Mouse (Mus musculus): ENCODE measurements at regions not wholly inside any gene's neighbourhood (a gene's known extent, or its start where the extent isn't known, plus 50 kb on each side); places are given as distances from the start of the nearest gene placed in this dataset.
A peak's percentile ranks its signal among the peaks of the same experiment; 100 is the strongest.

DNA sequence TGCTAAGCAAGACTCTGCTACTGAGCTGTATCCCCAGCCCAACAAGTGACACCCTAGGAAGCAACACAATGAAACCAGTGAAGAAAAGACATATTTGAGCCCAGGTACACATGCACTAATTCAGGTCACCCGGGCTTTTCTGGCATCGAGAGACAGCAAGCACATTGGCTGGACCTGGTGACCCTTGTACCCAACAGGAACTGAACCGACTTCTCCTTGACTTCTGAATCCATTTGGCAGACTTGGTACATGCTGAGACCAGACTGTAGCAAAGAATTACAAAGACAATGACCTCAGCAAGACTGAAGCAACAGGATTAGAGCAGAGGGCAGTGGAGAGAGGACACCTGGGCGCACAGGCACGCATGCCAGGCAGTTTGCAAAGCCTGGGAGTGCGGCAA, 79.1 kb downstream of the Sema4f start:
- DNase-seq = no peak

DNA sequence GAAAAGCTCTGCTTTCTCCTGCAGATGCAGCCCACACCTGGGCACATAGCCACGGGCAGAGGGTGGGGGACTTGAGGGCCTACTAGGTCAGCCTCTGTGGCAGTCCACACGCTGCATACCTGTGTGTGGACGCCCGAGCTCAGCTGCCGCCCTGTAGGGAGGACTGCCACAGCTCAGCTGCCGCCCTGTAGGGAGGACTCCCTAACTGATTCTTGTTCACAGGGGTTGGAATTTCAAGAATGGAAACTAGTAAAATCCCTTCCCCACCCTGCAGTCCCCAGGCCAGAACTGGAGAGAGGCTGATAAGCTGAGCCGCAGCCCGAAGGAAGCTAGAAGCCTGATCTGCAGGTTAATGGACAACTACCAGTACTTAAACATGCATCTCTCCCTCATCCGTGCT, 82.0 kb upstream of the Hk2 start:
- no peak for DNase-seq

DNA sequence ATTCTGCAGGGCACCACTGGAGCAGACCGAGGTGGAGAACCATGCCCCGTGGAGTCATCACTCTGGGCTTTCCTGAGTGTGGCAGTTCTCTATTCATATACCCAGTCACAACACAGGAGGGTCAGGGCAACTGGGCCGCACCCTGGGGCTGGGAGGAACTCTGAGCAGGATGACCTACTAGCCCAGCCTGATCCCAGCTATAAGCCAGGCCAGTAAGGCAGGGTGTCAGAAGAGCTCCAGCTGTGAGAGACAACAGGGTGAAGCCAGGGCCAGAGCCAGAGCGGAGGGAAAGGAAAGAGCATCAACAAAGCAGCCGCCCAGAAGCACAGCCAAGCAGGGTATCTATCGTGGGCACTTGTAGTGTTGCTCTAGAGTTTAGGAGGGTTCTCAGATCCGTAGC, 81.1 kb upstream of the Hk2 start:
- DNase-seq = no peak

DNA sequence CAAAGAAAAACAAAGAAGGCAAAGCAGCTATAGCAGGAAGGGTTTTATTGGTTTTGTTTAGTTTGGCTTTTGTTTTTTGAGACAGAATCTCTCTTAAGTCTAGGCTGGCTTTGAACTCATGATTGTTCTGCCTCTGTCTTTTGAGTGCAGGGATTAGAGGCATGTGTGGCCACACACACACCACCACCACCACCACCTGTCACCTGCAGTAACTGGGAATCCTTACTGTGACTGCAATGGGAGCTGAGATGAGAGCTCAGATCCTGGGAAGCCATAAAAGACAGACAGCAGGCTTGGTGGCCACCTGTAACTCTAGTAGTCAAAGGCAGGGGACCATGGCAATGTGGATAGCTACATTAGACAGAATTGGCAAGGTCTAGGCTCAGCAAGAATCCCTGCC, 80.5 kb upstream of the Hk2 start:
- DNase-seq = no peak

DNA sequence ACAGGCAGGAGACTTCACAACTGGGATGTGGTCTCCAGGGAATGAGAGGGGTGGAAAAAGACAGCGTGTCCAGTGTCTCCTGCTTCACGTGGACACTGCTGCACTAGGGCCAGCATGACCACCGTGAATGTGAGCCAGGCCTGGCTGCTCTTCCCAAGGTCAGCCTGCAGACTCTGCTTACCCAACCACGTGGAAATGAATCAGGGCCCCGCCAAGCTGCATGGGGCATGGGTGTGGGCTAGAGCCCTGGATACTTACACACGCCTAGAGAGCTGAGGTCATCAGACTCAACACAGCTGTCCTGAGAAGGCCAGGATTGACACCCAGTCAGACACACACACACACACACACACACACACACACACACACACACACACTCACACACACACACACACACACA, 80.1 kb upstream of the Hk2 start:
- DNase-seq = no peak

DNA sequence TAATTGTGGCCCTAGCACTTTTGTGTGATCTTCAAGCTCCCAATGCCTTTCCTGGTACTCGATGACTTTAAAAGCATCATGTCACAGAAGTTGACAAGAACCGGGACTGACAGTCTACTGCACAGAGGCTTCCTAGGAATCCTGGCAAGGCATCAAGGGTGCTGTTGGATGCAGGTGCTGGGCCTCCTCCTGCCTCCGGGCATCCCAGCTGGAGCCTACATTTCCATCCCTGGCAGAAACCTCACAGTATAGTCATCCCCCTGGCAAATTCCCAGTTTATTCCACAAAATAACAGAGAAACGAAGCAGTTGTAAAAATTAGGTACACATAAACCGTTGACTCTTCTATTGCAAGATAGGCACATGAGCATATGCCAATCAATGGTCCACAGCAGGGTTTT, 78.8 kb upstream of the Hk2 start:
- DNase-seq = no peak

DNA sequence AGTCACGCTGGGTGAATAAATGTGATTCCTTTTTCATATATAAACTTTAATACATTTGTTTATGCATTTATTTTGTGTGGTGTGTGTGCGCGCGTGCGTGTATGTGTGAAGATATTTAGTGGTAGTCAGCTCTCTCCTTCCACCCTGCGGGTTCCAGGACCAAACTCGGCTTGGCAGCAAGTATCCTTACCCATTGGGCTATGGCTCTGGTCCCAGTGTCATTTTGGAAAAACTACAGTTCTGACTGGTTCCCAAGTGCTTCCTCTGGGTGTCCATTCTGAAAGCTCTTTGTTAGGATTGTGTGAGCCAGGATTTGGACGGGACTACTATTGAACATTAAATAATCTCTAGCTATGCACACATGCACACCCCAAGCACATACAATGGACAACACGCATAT, 76.3 kb upstream of the Hk2 start:
- no peak for DNase-seq

DNA sequence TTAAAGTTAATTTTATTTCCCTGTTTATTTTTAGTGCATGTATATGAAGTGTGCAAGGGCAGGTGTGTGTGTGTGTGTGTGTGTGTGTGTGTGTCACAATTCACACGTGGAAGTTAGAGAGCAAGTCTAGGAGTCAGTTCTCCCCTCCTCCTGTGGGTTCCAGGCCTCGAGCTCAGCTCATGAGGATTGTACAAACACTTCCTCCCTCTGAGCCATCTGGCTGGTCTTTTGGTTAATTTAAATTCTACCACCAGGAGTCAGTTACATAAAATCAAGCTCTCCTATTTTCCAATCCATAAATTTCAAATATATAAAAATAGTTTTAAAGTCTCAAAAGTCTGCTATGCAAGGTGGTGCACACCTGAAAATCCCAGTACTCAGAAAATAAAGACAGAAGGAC, 73.3 kb upstream of the Hk2 start:
- no peak for DNase-seq

DNA sequence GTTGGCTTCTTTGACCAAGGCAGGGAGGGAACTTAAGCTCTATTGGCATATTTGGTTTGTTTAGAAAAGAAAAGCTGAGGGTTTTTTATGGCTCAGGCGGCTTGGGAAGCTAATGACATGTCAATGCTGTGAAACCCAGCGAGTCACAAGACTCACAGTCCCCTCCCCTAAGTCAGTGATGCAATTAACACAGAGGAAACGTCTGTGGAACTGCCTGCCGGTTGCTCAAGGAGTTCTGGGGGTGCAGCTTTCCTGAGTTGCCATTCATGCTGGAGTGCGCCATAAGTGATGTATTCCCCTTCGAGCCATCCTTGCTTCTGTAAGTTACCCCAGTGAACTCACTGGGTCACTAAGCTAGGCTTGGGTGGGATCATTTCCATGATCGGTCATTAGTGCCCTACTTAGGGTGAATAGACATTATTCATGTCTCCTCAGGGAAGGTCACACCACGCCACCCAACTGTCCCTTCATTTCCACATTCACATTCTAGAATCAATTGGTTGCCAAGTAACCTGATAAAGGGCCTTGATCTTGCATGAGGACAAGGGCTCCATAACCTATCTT, 72.4 kb upstream of the Hk2 start:
- DNase-seq = no peak

DNA sequence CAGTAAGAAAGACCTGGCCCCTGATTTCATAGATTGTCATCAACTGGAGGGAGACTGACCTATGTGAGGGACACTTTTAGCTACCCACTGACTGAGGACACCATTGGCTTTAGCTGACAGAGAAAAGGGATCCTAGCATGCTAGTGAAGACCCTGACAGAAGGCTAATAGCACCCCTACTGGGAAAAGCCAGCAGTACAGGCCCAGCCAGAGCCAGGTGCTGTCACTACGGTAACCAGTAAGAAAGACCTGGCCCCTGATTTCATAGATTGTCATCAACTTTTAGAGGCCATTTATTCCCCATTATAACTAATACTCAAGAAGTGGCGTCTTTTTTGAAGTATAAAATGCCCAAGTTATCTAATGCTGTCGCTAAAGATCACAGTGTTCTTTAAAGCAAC, 70.2 kb upstream of the Hk2 start:
- DNase-seq = peak; percentile 40

DNA sequence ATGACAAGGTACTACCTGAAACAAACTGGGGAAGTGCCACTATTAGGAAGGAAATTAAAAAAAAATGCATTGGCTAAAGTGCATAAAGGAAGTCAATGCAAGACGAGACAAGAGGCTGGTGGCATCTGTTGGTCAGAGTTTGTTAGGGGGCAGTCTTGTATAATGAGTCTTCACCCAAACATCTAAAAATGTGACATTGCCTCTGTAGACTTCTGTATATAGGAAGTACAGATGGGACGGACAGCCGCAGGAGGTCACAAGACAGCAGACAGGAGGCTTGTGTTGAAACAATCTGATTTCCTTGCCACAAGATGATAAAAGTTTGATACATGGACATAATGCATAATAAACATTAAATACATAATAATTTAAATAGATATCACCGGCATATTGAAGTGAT, 69.6 kb upstream of the Hk2 start:
- no peak for DNase-seq

DNA sequence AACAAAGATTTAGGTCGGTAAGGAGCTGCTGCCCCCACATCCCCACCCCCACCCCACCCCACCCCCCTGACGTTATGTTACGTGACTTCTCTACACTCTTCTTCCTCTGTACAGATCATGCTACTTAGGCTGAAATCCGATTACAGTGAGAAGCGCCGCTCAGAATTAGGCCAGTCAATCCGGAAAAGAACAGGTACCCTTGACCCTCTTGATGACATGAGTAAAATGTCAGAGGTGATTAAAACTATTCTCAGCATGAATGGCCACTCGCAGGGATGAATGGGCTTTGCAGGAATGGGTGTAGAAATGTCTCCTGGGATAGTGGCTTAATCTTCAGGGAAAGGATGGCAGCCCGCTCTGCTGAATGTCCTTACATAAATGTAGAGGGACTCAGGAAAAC, 63.0 kb upstream of the Hk2 start:
- no peak for DNase-seq

DNA sequence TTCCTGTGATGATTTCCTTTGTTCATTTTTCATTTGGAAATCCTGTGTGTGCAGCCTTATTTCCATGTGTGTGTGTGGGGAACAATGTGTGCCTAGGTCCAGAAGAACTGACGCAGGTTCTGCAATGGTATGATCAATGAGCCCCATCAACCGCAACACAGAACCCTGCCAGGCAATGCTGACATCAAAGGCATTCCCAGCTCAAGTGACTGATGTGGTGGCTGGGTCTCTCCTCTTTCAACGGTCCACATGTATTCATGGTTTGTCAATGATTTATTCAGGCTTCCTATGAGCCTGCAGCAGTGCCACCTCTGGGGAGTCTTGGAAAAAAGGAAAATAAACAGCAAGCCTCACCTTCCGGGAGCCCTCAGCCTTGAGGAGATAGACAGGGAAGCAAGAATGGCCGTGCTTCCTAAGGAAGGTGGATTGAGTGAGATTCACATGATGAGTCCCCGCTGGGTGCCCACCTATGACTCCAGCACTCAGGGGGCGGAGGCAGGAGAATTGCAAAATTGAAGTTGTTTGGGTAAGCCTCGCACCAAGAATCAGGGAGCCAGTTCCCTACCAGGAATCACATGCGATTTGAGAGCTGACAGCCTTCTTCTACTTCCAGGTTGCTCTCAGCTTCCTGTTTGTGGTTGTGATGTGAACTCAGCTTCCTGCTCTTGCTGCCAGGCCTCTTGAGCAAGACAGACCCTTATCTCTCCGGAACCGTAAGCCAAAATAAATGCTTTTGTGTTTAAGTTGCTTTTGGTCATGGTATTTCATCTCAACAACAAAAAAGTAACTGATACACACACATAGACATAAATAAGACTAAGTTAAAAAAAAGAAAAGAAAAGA, 61.2 kb upstream of the Hk2 start:
- no peak for DNase-seq

DNA sequence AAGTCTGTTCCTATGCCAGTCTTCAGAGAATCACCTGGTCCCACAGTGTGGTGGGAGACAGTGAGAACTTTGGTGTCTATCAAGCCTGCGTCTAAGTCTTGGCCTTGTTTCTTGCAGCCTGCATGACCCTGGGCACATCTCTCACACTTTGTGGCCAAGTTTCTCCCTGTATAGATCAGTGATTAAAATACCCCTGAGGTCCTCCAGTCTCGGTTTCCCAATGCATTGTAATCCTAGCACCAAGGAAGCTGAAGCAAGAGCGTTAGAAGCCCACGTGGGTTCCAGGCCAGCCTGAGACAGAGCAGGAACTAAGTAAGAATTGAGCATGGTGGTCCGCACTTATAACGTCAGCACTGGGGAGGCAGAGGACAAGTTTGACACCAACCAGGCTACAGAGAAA, 59.6 kb upstream of the Hk2 start:
- DNase-seq = no peak

DNA sequence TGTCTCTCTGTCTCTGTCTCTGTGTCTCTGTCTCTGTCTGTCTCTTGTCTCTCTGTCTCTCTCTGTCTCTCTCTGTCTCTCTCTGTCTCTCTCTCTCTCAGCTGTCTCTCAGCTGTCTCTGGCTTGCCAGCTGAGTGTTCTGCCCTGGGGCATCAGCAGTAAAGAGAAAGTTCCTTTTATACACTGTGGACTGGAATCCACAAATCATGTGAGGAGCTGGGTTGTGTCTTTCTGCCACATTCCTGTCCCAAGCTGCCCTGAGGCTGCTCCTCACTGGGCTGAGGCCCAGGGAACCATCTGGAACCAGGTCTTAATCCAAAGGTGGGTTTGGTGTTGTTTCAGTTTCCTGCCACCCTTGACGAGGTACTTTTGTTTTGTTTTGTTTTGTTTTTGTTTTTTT, 57.0 kb upstream of the Hk2 start:
- no peak for DNase-seq

DNA sequence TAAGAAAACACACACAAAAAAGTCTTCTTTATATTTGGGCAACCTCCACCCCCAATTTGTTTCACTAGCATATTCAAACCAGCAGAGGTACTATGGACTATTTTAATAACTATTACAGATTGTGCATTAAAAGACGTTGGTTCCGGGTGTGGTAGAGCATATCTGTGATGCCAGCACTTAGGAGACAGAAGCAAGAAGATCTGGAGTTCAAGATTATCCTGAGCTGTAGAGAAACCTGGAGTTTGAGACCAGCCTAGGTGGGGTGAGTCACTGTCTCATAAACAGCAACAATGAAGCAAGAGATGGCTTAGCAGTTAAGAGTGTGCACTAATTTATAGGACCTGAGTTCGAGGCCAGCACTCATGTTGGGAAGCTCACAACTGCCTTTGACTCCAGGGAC, 50.4 kb upstream of the Hk2 start:
- no peak for DNase-seq

DNA sequence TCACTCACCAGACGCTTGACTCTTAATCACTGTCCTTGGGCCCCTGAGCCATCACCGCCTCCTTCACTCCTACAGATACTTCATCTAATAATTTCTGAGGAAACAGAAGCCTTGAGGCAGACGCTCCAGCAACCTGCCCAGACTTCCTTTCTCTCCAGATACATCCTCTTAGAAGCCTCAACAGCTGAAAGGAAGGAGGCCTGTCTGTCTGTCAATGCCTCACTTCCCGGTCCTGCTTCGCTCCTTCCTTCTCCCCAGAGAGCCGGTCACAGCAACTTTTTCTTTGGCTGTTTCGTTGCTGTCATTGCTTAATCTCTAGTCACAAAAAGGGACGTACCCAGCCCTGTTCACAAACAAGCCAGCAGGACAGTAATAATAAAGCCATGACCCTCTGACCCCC, 50.0 kb upstream of the Hk2 start:
- DNase-seq = peak; percentile 12
